Mouse (Mus musculus) limb, embryonic 12.5 days (tissue): Measurements from ENCODE around the gene Gm17174. TPM values are rescaled to one million over a fixed set of nuclear protein-coding genes. Genes with fewer than 3 reads are reported as not detected.
"Not testable (repeated sequence)": the region's sequence is repeated elsewhere in the genome, so short reads cannot be mapped to it uniquely, and the experiment has no call there.

Experiments used
- ATAC-seq: fragments of 200-750 bp; cut with Nextera tagmentation; 2 replicates; pipeline ENCODE4 v1.8.0; 2017; ENCODE audit warnings: low read depth, moderate TSS enrichment; ENCODE audit not compliant: insufficient number of reproducible peaks, insufficient read depth, low FRiP score, low TSS enrichment
- H3K27ac ChIP-seq: fragments of 300-500 bp; sonication (generic); 2 replicates; pipeline ENCODE4 v1.5.1; 2016; ENCODE audit warnings: mild to moderate bottlenecking, moderate library complexity
- H3K27me3 ChIP-seq: fragments of 300-500 bp; sonication (generic); 2 replicates; pipeline ENCODE4 v1.6.1; 2016; ENCODE audit warnings: mild to moderate bottlenecking, moderate library complexity
- H3K36me3 ChIP-seq: fragments of 300-500 bp; sonication (generic); 2 replicates; pipeline ENCODE4 v1.6.1; 2016; ENCODE audit warnings: mild to moderate bottlenecking, moderate library complexity
- H3K4me1 ChIP-seq: fragments of 300-500 bp; sonication (generic); replicated peaks from 2 replicates; pipeline ENCODE4 v1.6.1; 2016
- H3K4me2 ChIP-seq: fragments of 300-500 bp; sonication (generic); 2 replicates; pipeline ENCODE4 v1.6.1; 2016; ENCODE audit warnings: mild to moderate bottlenecking, moderate library complexity
- H3K4me3 ChIP-seq: fragments of 300-500 bp; sonication (generic); replicated peaks from 2 replicates; pipeline ENCODE4 v1.5.1; 2016; ENCODE audit warnings: mild to moderate bottlenecking
- H3K9ac ChIP-seq: fragments of 300-500 bp; sonication (generic); replicated peaks from 2 replicates; pipeline ENCODE4 v1.6.1; 2016; ENCODE audit warnings: mild to moderate bottlenecking, moderate library complexity
- H3K9me3 ChIP-seq: fragments of 300-500 bp; sonication (generic); 2 replicates; pipeline ENCODE4 v1.6.1; 2016; ENCODE audit warnings: mild to moderate bottlenecking, moderate library complexity
- WGBS: fragments of 180-500 bp; shearing (Covaris S2); methylation state at CpG from one replicate; pipeline ENCODE4 v1.1.7; 2016; 5-methylcytosine and 5-hydroxymethylcytosine counted together
- polyA plus RNA-seq: library from polyadenylated mRNA; unstranded; fragments of >200 nt; fragmentation: Nextera tagmentation; extraction: Ambion mirVana; gene quantifications from 2 replicates; pipeline ENCODE4 v1.2.1, GENCODE M21; 2016

Gm17174 gene
- not detected in 2 replicates for polyA plus RNA-seq

GRCm38 (mm10) chr14:51592039-51592438, at the start of gene Gm17174:
Gm17174 (minus strand) TSS chr14:51592139.
- 96% methylated on average over 4 of the region's 4 CpGs for WGBS
- not testable (repeated sequence) for H3K4me3 ChIP-seq, H3K9me3 ChIP-seq, H3K9ac ChIP-seq, H3K27me3 ChIP-seq, H3K36me3 ChIP-seq, H3K4me1 ChIP-seq, H3K4me2 ChIP-seq, ATAC-seq, H3K27ac ChIP-seq

- not testable (repeated sequence) for ATAC-seq, H3K36me3 ChIP-seq, H3K4me1 ChIP-seq, H3K4me3 ChIP-seq, H3K27ac ChIP-seq, H3K27me3 ChIP-seq, H3K4me2 ChIP-seq, H3K9me3 ChIP-seq, H3K9ac ChIP-seq
- 88% methylated on average over 1 of the region's 1 CpGs for whole genome bisulfite sequencing
Observed at GRCm38 (mm10) chr14:51635566-51635965, 43.6 kb upstream of the Gm17174 start, which contains the start of gene Gm4181. Gm4181 (minus strand) TSS chr14:51635666.

- H3K36me3 ChIP-seq, H3K27me3 ChIP-seq, H3K4me3 ChIP-seq, ATAC-seq, H3K4me1 ChIP-seq, H3K9ac ChIP-seq, H3K9me3 ChIP-seq, H3K27ac ChIP-seq, H3K4me2 ChIP-seq: not testable (repeated sequence)
- 88% methylated on average over 1 of the region's 1 CpGs for WGBS
Observed at GRCm38 (mm10) chr14:51632426-51632825, 40.5 kb upstream of the Gm17174 start.

- Histone ChIP-seq H3K4me2 (no peak within 1 kb of the TSS), H3K36me3 (no peaks in the 10 kb centered on the region), H3K27me3 (no peaks in the 10 kb centered on the region), H3K9ac (no peak within 1 kb of the TSS), H3K27ac (no peak within 1 kb of the TSS), H3K9me3 (no peaks in the 10 kb centered on the region), H3K4me1 (no peaks in the 10 kb centered on the region), H3K4me3 (no peak within 1 kb of the TSS)
- 84% methylated on average over 1 of the region's 1 CpGs for WGBS
- no peak for ATAC-seq
Observed at GRCm38 (mm10) chr14:51611210-51611609, 19.3 kb upstream of the Gm17174 start, which contains the start of gene Gm17078. Gm17078 (minus strand) TSS chr14:51611310.

GRCm38 (mm10) chr14:51573963-51574362, 18.0 kb downstream of the Gm17174 start, which contains the start of gene Gm17175:
Gm17175 (minus strand) TSS chr14:51574063.
- H3K4me2 ChIP-seq, H3K9ac ChIP-seq, H3K4me1 ChIP-seq, H3K4me3 ChIP-seq, H3K9me3 ChIP-seq, H3K27ac ChIP-seq, ATAC-seq, H3K27me3 ChIP-seq, H3K36me3 ChIP-seq: not testable (repeated sequence)
- 96% methylated on average over 2 of the region's 2 CpGs for WGBS

- no peaks in the 10 kb centered on the region for H3K27me3 ChIP-seq
- H3K27ac ChIP-seq = no peak within 1 kb of the TSS
- no peak within 1 kb of the TSS for H3K4me2 ChIP-seq
- H3K4me3 ChIP-seq = no peak within 1 kb of the TSS
- WGBS = 93% methylated on average over 4 of the region's 4 CpGs
- no peak within 1 kb of the TSS for H3K9ac ChIP-seq
- no peaks in the 10 kb centered on the region for H3K36me3 ChIP-seq
- no peaks in the 10 kb centered on the region for H3K4me1 ChIP-seq
- no peaks in the 10 kb centered on the region for H3K9me3 ChIP-seq
- ATAC-seq = no peak
Observed at GRCm38 (mm10) chr14:51552490-51552889, 39.4 kb downstream of the Gm17174 start, which contains the start of gene Gm5622. Gm5622 (plus strand) TSS chr14:51552790.

Other genes with a start within 250 kb of the Gm17174 start
- gene Gm7247, start 230.4 kb downstream of the Gm17174 start, polyA plus RNA-seq = not detected in 2 replicates
- gene Vmn2r88, start 181.3 kb downstream of the Gm17174 start, polyA plus RNA-seq = not detected in 2 replicates
- gene Vmn2r89, start 140.3 kb downstream of the Gm17174 start, polyA plus RNA-seq = not detected in 2 replicates
- not detected in 2 replicates for gene Gm5622, start 39.3 kb downstream of the Gm17174 start, polyA plus RNA-seq
- gene Gm17175, start 18.1 kb downstream of the Gm17174 start, polyA plus RNA-seq = not detected in 2 replicates
- not detected in 2 replicates for gene Gm17078, start 19.2 kb upstream of the Gm17174 start, polyA plus RNA-seq
- gene Gm4181, start 43.5 kb upstream of the Gm17174 start, polyA plus RNA-seq = not detected in 2 replicates
- gene Gm17079, start 103.3 kb upstream of the Gm17174 start, polyA plus RNA-seq = not detected in 2 replicates
- gene Gm5800, start 125.0 kb upstream of the Gm17174 start, polyA plus RNA-seq = not detected in 2 replicates
- not detected in 2 replicates for gene Ang4, start 181.5 kb upstream of the Gm17174 start, polyA plus RNA-seq
- gene AY358078, start 207.9 kb upstream of the Gm17174 start, polyA plus RNA-seq = not detected in 2 replicates